Mouse (Mus musculus) cortical plate, adult 2 months (tissue): ENCODE data around the gene Exog.

Experiments
- CTCF ChIP-seq: fragments of 200-500 bp; IDR thresholded peaks from 2 replicates; pipeline ENCODE4 v1.5.1; 2011; ENCODE audit warnings: mild to moderate bottlenecking, control low read depth, low read length; ENCODE audit not compliant: insufficient read depth; ENCODE audit errors: extremely low read depth
- POLR2A ChIP-seq: fragments of 200-500 bp; IDR thresholded peaks from 2 replicates; pipeline ENCODE4 v1.6.1; 2011; ENCODE audit warnings: mild to moderate bottlenecking, low read length, control low read depth; ENCODE audit not compliant: insufficient read depth; ENCODE audit errors: extremely low read depth

DNA sequence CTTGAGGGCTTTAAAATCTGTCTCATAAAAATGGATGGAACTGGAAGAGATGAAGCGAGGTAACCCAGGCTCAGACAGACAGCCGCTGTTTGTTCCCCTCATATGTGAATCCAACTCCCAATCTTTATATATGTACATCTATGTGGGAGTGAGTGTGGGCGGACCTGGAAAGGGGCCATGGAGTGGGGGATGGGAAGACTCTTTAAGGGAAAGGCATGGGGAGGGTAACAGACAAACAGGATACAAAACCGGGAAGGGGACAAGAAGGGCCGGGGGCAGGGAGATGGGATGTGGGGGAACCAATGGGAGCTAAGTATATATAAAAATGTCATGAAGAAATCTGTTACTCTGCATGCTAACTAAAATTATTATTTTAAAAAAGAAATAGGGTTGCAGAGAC is 52.2 kb downstream of the Exog start:
- TF ChIP-seq POLR2A (no peak), CTCF (no peak)
